17 mouse cellular contexts compared by ENCODE assay signal in the genomic region with DNA sequence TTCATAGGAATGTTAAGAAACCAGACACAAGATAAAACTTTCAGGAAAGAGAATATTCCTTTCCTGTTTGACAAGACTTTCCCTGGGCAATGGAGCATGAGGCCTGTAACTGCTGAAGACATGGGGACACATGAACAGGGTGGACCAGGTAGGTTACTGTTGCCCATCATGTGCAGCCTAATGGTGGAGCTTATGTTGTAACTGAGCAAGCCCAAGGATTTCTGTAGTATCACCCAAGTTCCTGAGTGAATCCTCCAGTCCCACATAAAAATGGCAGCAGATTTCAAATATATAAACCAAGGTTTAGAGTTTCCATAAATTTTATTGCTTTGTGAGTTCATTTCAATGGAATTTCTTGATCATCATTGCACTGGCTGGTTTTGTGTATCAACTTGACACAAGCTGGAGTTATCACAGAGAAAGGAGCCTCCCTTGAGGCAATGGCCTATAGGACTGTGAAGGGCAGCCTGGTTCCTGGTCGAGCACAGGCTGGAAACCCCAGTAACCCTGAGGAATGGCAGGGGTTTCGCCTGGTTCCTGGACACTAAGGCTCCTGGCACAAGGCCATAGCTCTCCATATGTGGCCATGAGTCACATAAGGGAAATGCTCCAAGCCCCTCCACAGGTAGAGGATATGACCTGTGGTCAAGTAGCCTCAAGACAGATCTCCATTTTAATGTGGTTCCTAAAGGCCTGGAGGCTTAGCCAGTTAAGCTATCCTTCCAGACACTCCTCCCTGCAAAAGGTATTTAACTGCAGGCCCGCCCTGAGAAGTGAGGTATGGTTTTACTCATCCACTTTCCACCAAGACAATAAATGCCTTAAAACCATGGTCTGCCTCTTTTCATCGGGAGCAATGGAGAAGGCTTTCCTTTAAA.
"Had no signal": no experiment of that assay in that cellular context is flagged by ENCODE, and none has a peak within 500 bp of the region (broad histone marks: within the 10 kb centered on the region; RNA-seq: fewer than 3 reads in every experiment).

No protein-coding gene starts in this region.

- DNase-seq: kidney, adult 9 months; kidney, postnatal 14 days; kidney, postnatal 4 days; layer of hippocampus, adult 9-11 months; liver; lung, adult 18-20 months; lung, postnatal 10 days; lung, postnatal 36 days; thymus, adult 18-20 months; thymus, postnatal 36 days had no signal

- H3K27ac ChIP-seq: layer of hippocampus, adult 2 months; liver, embryonic 12.5 days; liver, embryonic 15.5 days; lung, embryonic 15.5 days; midbrain, embryonic 10.5 days; midbrain, embryonic 13.5 days had no signal

- H3K9ac ChIP-seq: liver, embryonic 12.5 days; liver, embryonic 15.5 days; lung, embryonic 15.5 days; midbrain, embryonic 13.5 days had no signal

- H3K4me2 ChIP-seq: liver, embryonic 12.5 days; liver, embryonic 15.5 days; lung, embryonic 15.5 days; midbrain, embryonic 13.5 days had no signal

- H3K27me3 ChIP-seq: liver, embryonic 12.5 days; liver, embryonic 15.5 days; lung, embryonic 15.5 days; megakaryocyte, embryonic 14.5 days; midbrain, embryonic 13.5 days had no signal

- H3K9me3 ChIP-seq: liver, embryonic 12.5 days; liver, embryonic 15.5 days; lung, embryonic 15.5 days; midbrain, embryonic 10.5 days; midbrain, embryonic 13.5 days had no signal

- H3K36me3 ChIP-seq: liver, embryonic 12.5 days; liver, embryonic 15.5 days; lung, embryonic 15.5 days; midbrain, embryonic 10.5 days; midbrain, embryonic 13.5 days had no signal

- H3K4me1 ChIP-seq: liver, embryonic 12.5 days; liver, embryonic 15.5 days; lung, embryonic 15.5 days; megakaryocyte, embryonic 14.5 days had no signal

- H3K4me3 ChIP-seq: layer of hippocampus, adult 2 months; liver, embryonic 12.5 days; liver, embryonic 15.5 days; lung, embryonic 15.5 days; megakaryocyte, embryonic 14.5 days; midbrain, embryonic 10.5 days; midbrain, embryonic 13.5 days had no signal

- ATAC-seq: liver, embryonic 12.5 days; midbrain, embryonic 13.5 days had no signal
